Mouse (Mus musculus): ENCODE measurements around the gene Btaf1. TPM values are rescaled to one million over a fixed set of nuclear protein-coding genes. Genes with fewer than 3 reads are reported as not detected.

Gene Btaf1
- polyA plus RNA-seq, 1 experiment: 11.2 TPM

DNA sequence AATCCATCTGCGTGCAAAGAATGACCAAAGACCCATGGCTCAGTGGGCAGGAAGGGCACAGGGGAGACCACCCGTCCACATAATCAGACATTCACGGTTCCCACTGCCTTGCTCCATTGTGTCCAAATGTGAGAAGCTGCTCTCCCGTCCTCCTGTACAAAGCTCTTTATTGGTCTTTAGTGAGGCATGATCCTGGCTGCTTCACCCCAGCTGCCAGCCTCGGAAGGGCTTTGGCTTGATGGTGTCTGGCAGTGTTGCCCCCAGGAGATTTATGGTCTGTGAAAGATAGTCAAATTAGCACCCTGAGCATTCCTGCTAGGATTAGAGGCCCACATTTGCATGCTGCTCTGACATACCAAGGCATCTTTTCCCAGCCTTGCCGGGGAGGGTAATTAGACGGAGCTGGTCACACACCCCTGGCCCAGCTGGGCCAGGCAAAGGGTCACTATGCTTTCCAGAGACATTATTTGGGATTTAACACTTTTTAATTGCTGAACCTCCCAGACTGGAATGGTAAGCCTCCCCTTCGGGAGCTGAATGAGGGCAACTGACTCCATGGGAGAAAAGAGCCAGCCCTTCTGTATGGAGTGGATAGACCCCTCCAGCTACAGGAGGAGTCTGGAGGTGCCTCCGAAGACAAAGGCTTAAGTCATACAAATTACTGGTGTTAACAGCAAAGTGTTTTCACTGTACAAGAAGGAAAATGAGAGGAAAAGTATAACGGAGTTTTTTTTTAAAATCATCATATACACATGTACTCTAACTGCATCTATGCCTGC lies 28.9 kb upstream of the Btaf1 start:
- Histone ChIP-seq H3K27me3 (ENCODE audit: control insufficient read depth, insufficient read depth, low read length) (no peaks in the 10 kb centered on the region), H3K4me1 (ENCODE audit: control insufficient read depth, insufficient read depth, low read length) (no peaks in the 10 kb centered on the region), H3K27ac (ENCODE audit: insufficient read depth, low read length) (no peak overlapping the region), H3K4me3 (replicated peaks; ENCODE audit: insufficient read depth, low read depth, low read length) (no peak overlapping the region)
- DNase-seq: no peak
- 22% methylated on average over 10 of the region's 10 CpGs for WGBS
- TF ChIP-seq CTCF (IDR thresholded peaks at IDR 0.05; ENCODE audit: borderline replicate concordance, insufficient read depth, low read depth, low read length) (no peak), POLR2A (IDR thresholded peaks at IDR 0.05; ENCODE audit: borderline replicate concordance, insufficient read depth, low read length) (no peak)

DNA sequence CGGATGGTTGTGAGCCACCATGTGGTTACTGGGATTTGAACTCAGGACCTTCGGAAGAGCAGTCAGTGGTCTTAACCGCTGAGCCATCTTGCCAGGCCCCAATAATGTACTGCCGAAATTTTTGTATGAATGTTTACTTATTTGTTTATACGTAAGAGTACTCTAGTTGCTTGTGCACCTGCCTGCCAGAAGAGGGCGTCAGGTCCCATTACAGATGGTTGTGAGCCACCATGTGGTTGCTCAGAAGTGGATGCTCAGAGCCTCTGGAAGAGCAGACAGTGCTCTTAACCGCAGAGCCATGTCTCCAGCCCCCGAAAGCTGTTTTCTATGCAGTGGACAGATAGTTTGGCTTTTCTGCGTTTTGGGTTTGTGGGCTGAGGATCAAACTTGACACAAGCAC lies 28.1 kb upstream of the Btaf1 start:
- Histone ChIP-seq H3K4me1 (ENCODE audit: control insufficient read depth, insufficient read depth, low read length) (no peaks in the 10 kb centered on the region), H3K27me3 (ENCODE audit: control insufficient read depth, insufficient read depth, low read length) (no peaks in the 10 kb centered on the region), H3K4me3 (replicated peaks; ENCODE audit: insufficient read depth, low read depth, low read length) (no peak overlapping the region), H3K27ac (ENCODE audit: insufficient read depth, low read length) (no peak overlapping the region)
- peak; percentile 50; the same call in 1 of the 2 replicates for TF ChIP-seq CTCF (IDR thresholded peaks at IDR 0.05; ENCODE audit: borderline replicate concordance, insufficient read depth, low read depth, low read length)
- no peak for TF ChIP-seq POLR2A (IDR thresholded peaks at IDR 0.05; ENCODE audit: borderline replicate concordance, insufficient read depth, low read length)
- 34% methylated on average over 9 of the region's 9 CpGs for WGBS
- peak in 1 of 2 experiments; percentile 21 for DNase-seq

DNA sequence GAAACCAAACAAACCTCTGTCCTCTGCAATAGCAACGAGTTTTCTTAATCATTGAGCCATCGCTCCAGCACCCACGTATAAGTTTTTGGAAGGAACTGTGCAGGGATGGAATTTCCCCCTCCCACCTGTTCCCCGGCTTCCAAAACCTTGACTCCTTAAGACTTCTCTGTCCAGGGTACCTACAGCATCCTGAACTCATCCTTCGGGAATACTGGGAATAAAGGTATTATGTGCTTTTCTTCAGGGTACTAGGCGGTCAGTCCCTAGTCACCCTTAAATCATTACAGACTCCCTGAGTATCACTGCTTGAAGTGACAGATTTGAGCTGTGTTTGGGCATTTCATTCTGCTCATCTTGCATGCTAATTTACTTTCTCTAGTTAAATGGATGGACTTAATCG lies 22.5 kb upstream of the Btaf1 start:
- DNase-seq: no peak
- WGBS: 54% methylated on average over 7 of the region's 7 CpGs
- TF ChIP-seq POLR2A (IDR thresholded peaks at IDR 0.05; ENCODE audit: borderline replicate concordance, insufficient read depth, low read length): no peak
- TF ChIP-seq CTCF (IDR thresholded peaks at IDR 0.05; ENCODE audit: borderline replicate concordance, insufficient read depth, low read depth, low read length): no peak
- H3K4me3 ChIP-seq (replicated peaks; ENCODE audit: insufficient read depth, low read depth, low read length): no peak overlapping the region
- H3K4me1 ChIP-seq (ENCODE audit: control insufficient read depth, insufficient read depth, low read length): no peaks in the 10 kb centered on the region
- no peak overlapping the region for H3K27ac ChIP-seq (ENCODE audit: insufficient read depth, low read length)
- H3K27me3 ChIP-seq (ENCODE audit: control insufficient read depth, insufficient read depth, low read length): no peaks in the 10 kb centered on the region

DNA sequence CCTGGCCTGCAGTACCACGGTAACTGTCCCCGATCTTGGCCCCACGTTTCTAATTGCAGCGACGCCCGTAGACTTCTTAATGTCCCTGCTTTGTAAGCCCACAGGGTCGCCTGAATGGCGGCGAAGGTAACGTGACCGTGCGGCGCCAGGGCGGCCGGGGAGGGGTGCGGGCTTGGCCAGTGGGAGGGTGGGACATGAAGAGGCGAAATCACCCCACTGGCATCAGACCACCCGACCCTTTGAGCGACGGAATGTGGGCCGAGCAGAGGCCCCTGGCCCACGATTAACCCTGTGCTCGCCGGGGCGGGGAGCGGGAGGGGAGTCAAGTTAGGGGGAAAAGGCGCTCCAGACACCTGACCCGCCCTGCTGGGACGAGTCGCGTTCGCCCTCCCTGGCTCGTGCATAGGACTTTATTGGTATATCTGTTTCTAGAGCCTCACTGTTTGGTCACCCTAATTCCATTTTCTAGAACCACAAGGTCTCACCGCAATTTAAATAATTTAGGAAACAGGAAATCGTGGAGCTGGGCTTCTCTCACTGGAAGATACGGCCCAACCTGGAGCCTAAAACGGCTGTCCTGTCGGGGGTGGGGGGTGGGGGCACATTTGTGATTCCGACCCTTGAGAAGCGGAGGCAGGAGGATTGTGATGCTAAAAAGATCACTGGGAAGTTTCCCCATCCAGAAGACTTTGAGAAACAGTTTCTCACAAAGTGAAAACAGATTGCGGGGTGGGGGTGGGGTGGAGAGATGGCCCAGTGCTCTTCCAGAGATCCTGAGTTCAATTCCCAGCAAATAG lies 21.5 kb upstream of the Btaf1 start:
- no peak overlapping the region for H3K27ac ChIP-seq (ENCODE audit: insufficient read depth, low read length)

DNA sequence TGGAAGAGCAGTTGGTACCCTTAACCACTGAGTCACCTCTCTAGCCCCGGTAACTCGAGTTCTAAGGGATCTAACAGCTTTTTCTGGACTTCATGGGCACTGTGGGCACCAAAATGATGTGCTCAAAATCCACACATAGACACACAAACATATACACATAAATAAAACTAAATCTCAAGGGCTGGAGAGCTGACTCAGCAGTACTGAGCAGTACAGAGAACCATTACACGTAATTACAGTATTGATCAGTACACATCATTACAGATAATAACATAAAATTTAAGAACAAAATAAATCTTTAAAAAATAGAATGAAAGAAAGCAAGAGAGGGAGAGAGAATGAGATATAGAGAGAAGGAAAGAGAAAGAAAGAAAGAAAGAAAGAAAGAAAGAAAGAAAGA lies 16.7 kb upstream of the Btaf1 start:
- no peak for TF ChIP-seq POLR2A (IDR thresholded peaks at IDR 0.05; ENCODE audit: borderline replicate concordance, insufficient read depth, low read length)
- TF ChIP-seq CTCF (IDR thresholded peaks at IDR 0.05; ENCODE audit: borderline replicate concordance, insufficient read depth, low read depth, low read length): no peak
- 81% methylated on average over 3 of the region's 3 CpGs for WGBS
- H3K27ac ChIP-seq (ENCODE audit: insufficient read depth, low read length): no peak overlapping the region

More for the DNA sequence above, 21.5 kb upstream of the Btaf1 start:
- Histone ChIP-seq H3K4me1 (ENCODE audit: control insufficient read depth, insufficient read depth, low read length) (no peaks in the 10 kb centered on the region), H3K4me3 (replicated peaks; ENCODE audit: insufficient read depth, low read depth, low read length) (peak overlapping the region; percentile 66), H3K27me3 (ENCODE audit: control insufficient read depth, insufficient read depth, low read length) (no peaks in the 10 kb centered on the region)
- TF ChIP-seq CTCF (IDR thresholded peaks at IDR 0.05; ENCODE audit: borderline replicate concordance, insufficient read depth, low read depth, low read length) (no peak), POLR2A (IDR thresholded peaks at IDR 0.05; ENCODE audit: borderline replicate concordance, insufficient read depth, low read length) (no peak)
- DNase-seq: peak; percentile 36 to 59
- 3% methylated on average over 41 of the region's 41 CpGs for WGBS

DNA sequence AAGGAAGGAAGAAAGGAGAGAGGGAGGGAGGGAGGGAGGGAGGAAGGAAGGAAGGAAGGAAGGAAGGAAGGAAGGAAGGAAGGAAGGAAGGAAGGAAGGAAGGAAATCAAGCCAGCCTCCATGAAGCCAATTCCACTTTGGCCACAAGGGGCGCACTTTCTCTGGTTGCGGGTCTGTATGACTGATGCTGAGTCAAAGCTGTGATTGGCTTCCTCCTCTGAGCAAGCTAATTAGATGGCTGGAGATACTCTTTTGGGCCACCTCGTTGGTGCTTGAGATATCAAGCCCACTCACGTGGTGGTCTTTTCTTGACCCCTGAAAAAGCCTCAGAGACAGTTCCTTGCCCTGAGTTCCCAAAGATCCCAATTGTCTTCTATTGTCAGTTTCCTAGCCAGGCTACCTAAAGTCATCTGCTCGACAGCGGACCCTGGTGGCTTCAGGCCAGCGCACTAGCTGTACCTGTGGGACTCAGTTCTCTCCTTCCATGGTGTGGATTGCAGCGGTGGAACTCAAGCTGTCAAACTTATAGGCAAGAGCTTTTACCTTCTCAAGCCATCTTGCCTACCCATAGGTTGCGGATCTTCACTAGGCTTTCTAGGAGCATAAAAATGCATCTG lies 16.1 kb upstream of the Btaf1 start:
- WGBS: 19% methylated on average over 9 of the region's 9 CpGs
- no peak overlapping the region for H3K4me3 ChIP-seq (replicated peaks; ENCODE audit: insufficient read depth, low read depth, low read length)
- no peaks in the 10 kb centered on the region for H3K4me1 ChIP-seq (ENCODE audit: control insufficient read depth, insufficient read depth, low read length)
- TF ChIP-seq POLR2A (IDR thresholded peaks at IDR 0.05; ENCODE audit: borderline replicate concordance, insufficient read depth, low read length): no peak
- TF ChIP-seq CTCF (IDR thresholded peaks at IDR 0.05; ENCODE audit: borderline replicate concordance, insufficient read depth, low read depth, low read length): peak; percentile 69
- no peaks in the 10 kb centered on the region; the same call in 1 of the 2 replicates for H3K27me3 ChIP-seq (ENCODE audit: control insufficient read depth, insufficient read depth, low read length)
- H3K27ac ChIP-seq (ENCODE audit: insufficient read depth, low read length): no peak overlapping the region
- peak; percentile 62 to 72 for DNase-seq

More for the DNA sequence above, 16.7 kb upstream of the Btaf1 start:
- H3K4me1 ChIP-seq (ENCODE audit: control insufficient read depth, insufficient read depth, low read length): no peaks in the 10 kb centered on the region
- H3K4me3 ChIP-seq (replicated peaks; ENCODE audit: insufficient read depth, low read depth, low read length): no peak overlapping the region
- DNase-seq: no peak
- H3K27me3 ChIP-seq (ENCODE audit: control insufficient read depth, insufficient read depth, low read length): no peaks in the 10 kb centered on the region; the same call in 1 of the 2 replicates

DNA sequence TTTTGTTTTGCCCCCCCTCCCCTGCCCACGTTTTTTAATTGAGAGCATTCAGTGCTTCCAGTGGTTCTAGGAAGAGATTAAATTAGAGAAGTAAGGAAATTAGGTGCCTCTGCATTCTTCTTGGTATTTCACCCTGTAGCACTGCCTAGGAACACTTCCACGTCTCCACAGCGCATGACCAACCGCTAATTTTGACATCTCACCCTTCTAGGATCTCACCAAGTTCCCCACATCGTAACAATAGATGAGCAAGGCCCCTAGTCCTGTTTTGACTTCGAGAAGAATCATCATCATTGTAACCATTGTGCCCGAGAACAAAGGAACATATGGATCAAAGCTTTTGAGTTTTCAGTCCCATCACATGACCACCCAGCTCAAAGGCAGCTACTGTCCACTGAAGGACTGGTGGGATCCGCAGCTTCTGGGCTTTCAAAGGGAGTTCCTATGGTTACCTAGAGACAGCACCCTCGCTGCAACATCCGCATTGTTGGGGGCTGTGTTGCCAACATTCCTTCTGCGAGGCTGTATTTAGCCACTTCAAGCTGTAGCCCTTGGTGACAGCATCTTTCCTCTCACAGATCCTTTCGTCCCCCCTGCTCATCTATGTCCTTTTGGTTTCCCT lies 15.3 kb upstream of the Btaf1 start:
- Histone ChIP-seq H3K4me3 (replicated peaks; ENCODE audit: insufficient read depth, low read depth, low read length) (no peak overlapping the region), H3K4me1 (ENCODE audit: control insufficient read depth, insufficient read depth, low read length) (no peaks in the 10 kb centered on the region), H3K27me3 (ENCODE audit: control insufficient read depth, insufficient read depth, low read length) (no peaks in the 10 kb centered on the region; the same call in 1 of the 2 replicates), H3K27ac (ENCODE audit: insufficient read depth, low read length) (no peak overlapping the region)
- 23% methylated on average over 12 of the region's 12 CpGs for WGBS
- TF ChIP-seq CTCF (IDR thresholded peaks at IDR 0.05; ENCODE audit: borderline replicate concordance, insufficient read depth, low read depth, low read length) (no peak), POLR2A (IDR thresholded peaks at IDR 0.05; ENCODE audit: borderline replicate concordance, insufficient read depth, low read length) (no peak)
- DNase-seq: no peak
